Mouse (Mus musculus) midbrain, embryonic 12.5 days (tissue): ENCODE measurements around the gene Tbc1d10a. TPM values are rescaled to one million over a fixed set of nuclear protein-coding genes. Genes with fewer than 3 reads are reported as not detected.
A peak's percentile ranks its signal among the peaks of the same experiment; 100 is the strongest.

ENCODE experiments used
- ATAC-seq: fragments of 200-750 bp; cut with Nextera tagmentation; 2 replicates; pipeline ENCODE4 v1.8.0; 2017; ENCODE audit warnings: low read depth, moderate TSS enrichment, moderate library complexity; ENCODE audit not compliant: low FRiP score
- H3K27ac ChIP-seq: fragments of 300-500 bp; sonication (generic); replicated peaks from 2 replicates; pipeline ENCODE4 v1.5.1; 2016; ENCODE audit warnings: mild to moderate bottlenecking
- H3K27me3 ChIP-seq: fragments of 300-500 bp; sonication (generic); 2 replicates; pipeline ENCODE4 v1.6.1; 2016; ENCODE audit warnings: mild to moderate bottlenecking
- H3K36me3 ChIP-seq: fragments of 300-500 bp; sonication (generic); 2 replicates; pipeline ENCODE4 v1.6.1; 2016
- H3K4me1 ChIP-seq: fragments of 300-500 bp; sonication (generic); 2 replicates; pipeline ENCODE4 v1.6.1; 2016
- H3K4me2 ChIP-seq: fragments of 300-500 bp; sonication (generic); replicated peaks from 2 replicates; pipeline ENCODE4 v1.6.1; 2016; ENCODE audit warnings: mild to moderate bottlenecking, moderate library complexity
- H3K4me3 ChIP-seq: fragments of 300-500 bp; sonication (generic); 2 replicates; pipeline ENCODE4 v1.5.1; 2016; ENCODE audit warnings: mild to moderate bottlenecking
- H3K9ac ChIP-seq: fragments of 300-500 bp; sonication (generic); replicated peaks from 2 replicates; pipeline ENCODE4 v1.6.1; 2016; ENCODE audit warnings: mild to moderate bottlenecking, moderate library complexity
- H3K9me3 ChIP-seq: fragments of 300-500 bp; sonication (generic); 2 replicates; pipeline ENCODE4 v1.6.1; 2016; ENCODE audit warnings: mild to moderate bottlenecking
- WGBS: fragments of 180-500 bp; shearing (Covaris S2); methylation state at CpG from one replicate; pipeline ENCODE4 v1.1.7; 2016; 5-methylcytosine and 5-hydroxymethylcytosine counted together
- polyA plus RNA-seq: library from polyadenylated mRNA; unstranded; fragments of >200 nt; fragmentation: Nextera tagmentation; extraction: Ambion mirVana; gene quantifications from 2 replicates; pipeline ENCODE4 v1.2.1, GENCODE M21; 2016

Gene Tbc1d10a
- polyA plus RNA-seq, 1 experiment from 2014 or later, result 28.7 TPM

GRCm38 (mm10) chr11:4205951-4206350 is 19.4 kb downstream of the Tbc1d10a start:
- Histone ChIP-seq H3K27ac (no peak overlapping the region), H3K36me3 (peaks cover 36% of the 10 kb centered on the region), H3K9ac (no peak overlapping the region), H3K4me3 (no peak overlapping the region), H3K4me2 (no peak overlapping the region), H3K4me1 (no peaks in the 10 kb centered on the region), H3K27me3 (no peaks in the 10 kb centered on the region), H3K9me3 (no peaks in the 10 kb centered on the region)
- 93% methylated on average over 7 of the region's 7 CpGs for WGBS
- no peak for ATAC-seq

GRCm38 (mm10) chr11:4206563-4206962 is 20.0 kb downstream of the Tbc1d10a start:
- no peak overlapping the region for H3K4me3 ChIP-seq
- H3K9me3 ChIP-seq, result no peaks in the 10 kb centered on the region
- H3K4me2 ChIP-seq, result no peak overlapping the region
- no peaks in the 10 kb centered on the region for H3K4me1 ChIP-seq
- H3K27me3 ChIP-seq, result no peaks in the 10 kb centered on the region
- WGBS, result 84% methylated on average over 6 of the region's 6 CpGs
- H3K36me3 ChIP-seq, result peaks cover 39% of the 10 kb centered on the region
- ATAC-seq, result no peak
- no peak overlapping the region for H3K27ac ChIP-seq
- no peak overlapping the region for H3K9ac ChIP-seq

GRCm38 (mm10) chr11:4207655-4208054 is 21.1 kb downstream of the Tbc1d10a start:
- H3K9me3 ChIP-seq, result no peaks in the 10 kb centered on the region
- 94% methylated on average over 9 of the region's 9 CpGs for WGBS
- no peak for ATAC-seq
- peaks cover 48% of the 10 kb centered on the region for H3K36me3 ChIP-seq
- H3K27ac ChIP-seq, result no peak overlapping the region
- no peak overlapping the region for H3K4me2 ChIP-seq
- no peak overlapping the region for H3K9ac ChIP-seq
- no peaks in the 10 kb centered on the region for H3K4me1 ChIP-seq
- H3K27me3 ChIP-seq, result no peaks in the 10 kb centered on the region
- no peak overlapping the region for H3K4me3 ChIP-seq

- Histone ChIP-seq H3K4me2 (no peak overlapping the region), H3K27me3 (no peaks in the 10 kb centered on the region), H3K36me3 (peaks cover 67% of the 10 kb centered on the region), H3K4me3 (no peak overlapping the region), H3K4me1 (no peaks in the 10 kb centered on the region), H3K9me3 (no peaks in the 10 kb centered on the region), H3K27ac (no peak overlapping the region), H3K9ac (no peak overlapping the region)
- no peak for ATAC-seq
- WGBS, result 81% methylated on average over 5 of the region's 5 CpGs
These were observed 23.0 kb downstream of the Tbc1d10a start for GRCm38 (mm10) chr11:4209556-4209955.

GRCm38 (mm10) chr11:4210786-4211185 is 24.2 kb downstream of the Tbc1d10a start:
- H3K4me1 ChIP-seq, result no peaks in the 10 kb centered on the region
- H3K4me2 ChIP-seq, result no peak overlapping the region
- H3K27ac ChIP-seq, result no peak overlapping the region
- ATAC-seq, result no peak
- 87% methylated on average over 1 of the region's 1 CpGs for WGBS
- no peaks in the 10 kb centered on the region for H3K9me3 ChIP-seq
- no peaks in the 10 kb centered on the region for H3K27me3 ChIP-seq
- H3K9ac ChIP-seq, result no peak overlapping the region
- H3K36me3 ChIP-seq, result peaks cover 72% of the 10 kb centered on the region
- no peak overlapping the region for H3K4me3 ChIP-seq

GRCm38 (mm10) chr11:4213107-4213506 is 26.5 kb downstream of the Tbc1d10a start:
- Histone ChIP-seq H3K27me3 (peaks cover 8% of the 10 kb centered on the region), H3K36me3 (peaks cover 51% of the 10 kb centered on the region), H3K4me1 (peaks cover 4% of the 10 kb centered on the region), H3K9me3 (no peaks in the 10 kb centered on the region), H3K4me2 (no peak overlapping the region), H3K4me3 (no peak overlapping the region), H3K9ac (no peak overlapping the region), H3K27ac (no peak overlapping the region)
- WGBS, result 95% methylated on average over 10 of the region's 10 CpGs
- ATAC-seq, result no peak

- Histone ChIP-seq H3K4me2 (no peak overlapping the region), H3K9ac (no peak overlapping the region), H3K27ac (no peak overlapping the region), H3K4me1 (peaks cover 11% of the 10 kb centered on the region), H3K27me3 (peaks cover 23% of the 10 kb centered on the region), H3K9me3 (no peaks in the 10 kb centered on the region), H3K4me3 (no peak overlapping the region), H3K36me3 (peaks cover 46% of the 10 kb centered on the region)
- no peak for ATAC-seq
- 92% methylated on average over 14 of the region's 14 CpGs for WGBS
These were observed 28.0 kb downstream of the Tbc1d10a start for GRCm38 (mm10) chr11:4214572-4214971.

- ATAC-seq, result no peak
- H3K36me3 ChIP-seq, result peaks cover 44% of the 10 kb centered on the region
These were observed 28.5 kb downstream of the Tbc1d10a start for GRCm38 (mm10) chr11:4215061-4215460.

GRCm38 (mm10) chr11:4216248-4217000 is 29.8 kb downstream of the Tbc1d10a start:
- peaks cover 31% of the 10 kb centered on the region for H3K27me3 ChIP-seq
- H3K36me3 ChIP-seq, result peaks cover 36% of the 10 kb centered on the region
- H3K4me3 ChIP-seq, result no peak overlapping the region
- H3K4me1 ChIP-seq, result peaks cover 11% of the 10 kb centered on the region
- WGBS, result 84% methylated on average over 9 of the region's 9 CpGs
- no peaks in the 10 kb centered on the region for H3K9me3 ChIP-seq
- H3K27ac ChIP-seq, result no peak overlapping the region
- no peak for ATAC-seq
- H3K4me2 ChIP-seq, result no peak overlapping the region
- no peak overlapping the region for H3K9ac ChIP-seq

More at GRCm38 (mm10) chr11:4215061-4215460, 28.5 kb downstream of the Tbc1d10a start:
- H3K4me2 ChIP-seq, result no peak overlapping the region
- peaks cover 28% of the 10 kb centered on the region for H3K27me3 ChIP-seq
- no peak overlapping the region for H3K4me3 ChIP-seq
- no peaks in the 10 kb centered on the region for H3K9me3 ChIP-seq
- H3K4me1 ChIP-seq, result peaks cover 11% of the 10 kb centered on the region
- H3K9ac ChIP-seq, result no peak overlapping the region
- H3K27ac ChIP-seq, result no peak overlapping the region
- WGBS, result 91% methylated on average over 10 of the region's 10 CpGs

- peaks cover 21% of the 10 kb centered on the region for H3K36me3 ChIP-seq
- peak within 1 kb of the TSS; percentile 49 for H3K9ac ChIP-seq
- WGBS, result 2% methylated on average over 49 of the region's 56 CpGs
- no peaks in the 10 kb centered on the region for H3K9me3 ChIP-seq
- H3K4me2 ChIP-seq, result peak within 1 kb of the TSS; percentile 81
- ATAC-seq, result peak; percentile 88
- H3K4me1 ChIP-seq, result peaks cover 11% of the 10 kb centered on the region
- H3K27ac ChIP-seq, result no peak within 1 kb of the TSS
- peaks cover 31% of the 10 kb centered on the region for H3K27me3 ChIP-seq
- H3K4me3 ChIP-seq, result peak within 1 kb of the TSS; percentile 47
These were observed 31.5 kb downstream of the Tbc1d10a start, which contains the start of gene Castor1 for GRCm38 (mm10) chr11:4217914-4218629. TSS of gene Castor1 (plus strand) at chr11:4218225.

- peaks cover 12% of the 10 kb centered on the region for H3K4me1 ChIP-seq
- H3K36me3 ChIP-seq, result peaks cover 15% of the 10 kb centered on the region
- no peak for ATAC-seq
- H3K4me3 ChIP-seq, result peak overlapping the region; percentile 47
- peak overlapping the region; percentile 49 for H3K9ac ChIP-seq
- peak overlapping the region; percentile 81 for H3K4me2 ChIP-seq
- no peaks in the 10 kb centered on the region for H3K9me3 ChIP-seq
- H3K27me3 ChIP-seq, result peaks cover 31% of the 10 kb centered on the region
- no peak overlapping the region for H3K27ac ChIP-seq
- 2% methylated on average over 6 of the region's 6 CpGs for WGBS
These were observed 32.0 kb downstream of the Tbc1d10a start for GRCm38 (mm10) chr11:4218637-4219036.

- Histone ChIP-seq H3K27me3 (peaks cover 33% of the 10 kb centered on the region), H3K36me3 (peaks cover 8% of the 10 kb centered on the region), H3K4me3 (no peak overlapping the region), H3K9ac (no peak overlapping the region), H3K9me3 (no peaks in the 10 kb centered on the region), H3K27ac (no peak overlapping the region), H3K4me1 (peaks cover 14% of the 10 kb centered on the region), H3K4me2 (no peak overlapping the region)
- ATAC-seq, result no peak
- WGBS, result 16% methylated on average over 2 of the region's 2 CpGs
These were observed 32.7 kb downstream of the Tbc1d10a start for GRCm38 (mm10) chr11:4219317-4219751.
